Mouse (Mus musculus) kidney, adult 18-20 months (tissue): Measurements from ENCODE around the gene Ccdc50.

Experiments used
- DNase-seq: peaks from one replicate; pipeline ENCODE4 v3.0.0; 2021

The Ccdc50 gene

DNA sequence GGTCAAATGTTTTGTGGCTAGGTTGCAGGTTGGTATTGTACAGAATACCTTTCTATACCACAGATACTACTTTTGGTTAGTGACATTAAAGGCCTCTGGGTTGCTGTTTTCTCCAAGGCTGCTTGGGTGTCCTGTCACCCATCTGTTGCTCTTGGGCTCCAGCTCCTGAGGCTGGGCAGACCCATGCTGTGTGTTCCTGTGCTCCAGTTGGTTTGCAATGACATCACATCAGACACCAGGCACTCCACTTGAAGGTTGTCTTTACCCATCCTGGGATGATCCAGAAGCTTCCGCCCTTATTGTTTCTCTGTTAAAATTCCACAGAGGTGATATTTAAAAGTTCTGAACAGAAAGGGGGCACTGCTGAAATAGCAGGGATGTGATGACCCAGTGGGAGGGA is 8.3 kb downstream of the Ccdc50 start:
- no peak for DNase-seq

GRCm38 (mm10) chr16:27399026-27399718 is 10.5 kb downstream of the Ccdc50 start:
- DNase-seq = no peak

DNA sequence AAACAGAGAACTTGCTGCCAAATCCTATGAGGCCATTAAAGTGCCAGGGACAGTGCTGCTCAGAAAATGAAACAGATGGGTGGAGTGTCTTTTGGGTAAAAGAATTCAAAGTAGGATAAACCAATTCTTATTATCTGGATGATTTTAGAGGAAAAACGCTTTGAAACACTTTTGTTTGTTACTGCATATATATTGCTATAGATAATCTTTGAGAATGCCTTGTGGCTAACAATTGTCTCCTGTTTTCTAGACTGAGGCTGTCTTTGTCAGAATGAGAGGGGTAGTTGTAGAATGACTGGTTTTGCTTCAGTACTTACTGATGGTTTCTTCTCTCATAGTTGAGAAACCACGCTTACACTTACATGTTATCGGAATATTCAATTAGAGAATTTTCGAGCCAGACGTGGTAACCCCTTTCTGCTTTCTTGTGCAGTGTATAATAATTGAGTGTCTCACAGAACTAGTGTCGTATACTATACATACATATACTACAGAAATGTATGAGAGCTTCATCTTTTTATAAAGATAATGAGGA is 11.1 kb downstream of the Ccdc50 start:
- no peak for DNase-seq

GRCm38 (mm10) chr16:27401579-27401978 is 12.9 kb downstream of the Ccdc50 start:
- DNase-seq = no peak

DNA sequence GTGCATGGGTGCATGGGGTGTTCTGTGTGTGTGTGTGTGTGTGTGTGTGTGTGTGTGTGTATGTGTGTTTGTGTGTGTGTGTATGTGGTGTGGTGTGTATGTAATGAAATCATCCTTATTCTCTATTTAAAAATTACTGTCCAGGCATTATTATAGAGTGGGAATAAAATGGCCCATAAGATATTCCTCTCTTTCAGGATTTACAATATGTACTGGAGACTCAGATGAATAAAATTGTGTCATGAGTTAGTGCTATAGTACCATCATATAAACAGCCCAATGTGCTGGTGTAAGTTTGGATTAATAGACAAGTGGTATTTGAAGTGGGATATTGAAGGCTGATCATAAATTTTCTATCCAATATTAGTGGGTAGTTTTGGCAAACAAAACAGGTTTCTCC is 15.4 kb downstream of the Ccdc50 start:
- no peak for DNase-seq

GRCm38 (mm10) chr16:27416937-27417584 is 28.4 kb downstream of the Ccdc50 start:
- DNase-seq = no peak

- no peak for DNase-seq
These were observed 29.0 kb downstream of the Ccdc50 start for GRCm38 (mm10) chr16:27417632-27418031.

- no peak for DNase-seq
These were observed 32.3 kb downstream of the Ccdc50 start for GRCm38 (mm10) chr16:27420982-27421381.

DNA sequence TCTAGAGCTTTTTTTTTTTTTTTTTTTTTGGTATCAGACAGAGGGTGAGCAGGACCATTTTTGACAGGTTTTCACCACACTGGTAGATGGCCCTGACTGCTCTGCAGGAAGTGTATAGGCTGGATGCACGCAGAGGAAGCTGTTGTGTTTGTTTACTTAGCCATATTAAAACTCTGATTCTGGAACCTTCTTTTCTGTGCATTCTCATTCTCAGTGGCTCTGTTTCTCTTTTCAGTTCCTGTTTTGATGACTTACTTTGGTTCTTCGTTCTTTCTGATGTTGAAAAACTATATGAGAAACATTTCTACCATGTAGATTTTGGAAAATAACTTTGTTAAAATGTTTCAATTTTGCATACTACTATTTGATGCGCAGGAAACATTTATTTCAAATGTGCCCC is 46.4 kb downstream of the Ccdc50 start:
- DNase-seq = no peak

- DNase-seq = no peak
These were observed 55.3 kb downstream of the Ccdc50 start for GRCm38 (mm10) chr16:27443941-27444340.

DNA sequence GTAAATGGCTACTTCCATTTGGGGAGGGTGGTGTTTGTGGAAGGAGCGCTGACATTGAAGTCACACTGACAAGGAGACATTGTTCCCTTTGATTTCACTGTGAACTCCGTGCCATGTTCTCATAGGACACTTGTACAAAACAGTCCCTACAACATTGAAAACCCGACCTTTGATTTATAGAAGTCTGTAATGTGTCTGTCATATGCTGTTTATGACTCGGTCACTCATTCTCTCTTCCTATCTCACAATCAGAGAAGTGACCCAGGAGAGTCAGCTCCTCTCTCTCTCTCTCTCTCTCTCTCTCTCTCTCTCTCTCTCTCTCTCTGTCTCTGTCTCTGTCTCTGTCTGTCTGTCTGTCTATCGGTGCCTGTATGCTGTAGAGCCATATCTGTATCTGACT is 60.7 kb downstream of the Ccdc50 start:
- no peak for DNase-seq

GRCm38 (mm10) chr16:27450655-27451054 is 62.0 kb downstream of the Ccdc50 start:
- DNase-seq = no peak

DNA sequence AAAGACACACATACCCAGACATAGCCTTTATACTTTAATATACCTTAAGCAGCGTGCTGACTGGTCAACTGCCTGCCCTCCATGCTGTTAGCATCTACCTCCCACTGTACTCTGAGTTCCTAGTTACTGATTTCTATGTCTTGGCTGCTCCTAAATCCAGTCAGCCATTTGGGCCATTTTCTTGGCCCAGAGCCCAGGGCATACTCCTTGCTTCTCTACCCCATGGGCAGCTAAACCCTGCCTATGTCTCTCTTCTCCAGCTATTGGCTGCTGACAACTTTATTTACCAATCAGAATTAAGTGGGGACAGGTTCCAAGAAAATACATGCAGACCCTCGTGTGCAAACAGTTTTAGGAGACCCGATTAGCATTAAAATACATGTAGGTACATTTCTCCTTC is 64.7 kb downstream of the Ccdc50 start:
- peak; percentile 74 for DNase-seq

DNA sequence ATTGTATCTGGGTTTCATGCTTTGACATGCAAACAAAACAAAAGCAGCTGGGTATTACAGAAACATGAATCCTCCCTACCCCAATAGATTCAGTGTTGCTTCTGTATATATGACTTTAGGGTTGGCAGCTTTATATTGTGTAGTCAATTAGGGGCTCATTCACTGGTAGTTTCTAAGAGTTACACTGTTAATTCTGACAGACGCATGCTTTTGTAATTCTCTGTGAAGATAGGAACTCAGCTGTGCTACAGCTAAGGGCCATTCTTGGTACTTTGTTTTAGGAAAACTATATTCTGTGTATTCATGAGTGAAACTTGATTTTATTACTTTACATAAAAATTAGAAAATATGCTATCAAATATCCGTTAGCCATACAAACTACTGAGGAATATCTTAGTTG is 65.2 kb downstream of the Ccdc50 start:
- no peak for DNase-seq

DNA sequence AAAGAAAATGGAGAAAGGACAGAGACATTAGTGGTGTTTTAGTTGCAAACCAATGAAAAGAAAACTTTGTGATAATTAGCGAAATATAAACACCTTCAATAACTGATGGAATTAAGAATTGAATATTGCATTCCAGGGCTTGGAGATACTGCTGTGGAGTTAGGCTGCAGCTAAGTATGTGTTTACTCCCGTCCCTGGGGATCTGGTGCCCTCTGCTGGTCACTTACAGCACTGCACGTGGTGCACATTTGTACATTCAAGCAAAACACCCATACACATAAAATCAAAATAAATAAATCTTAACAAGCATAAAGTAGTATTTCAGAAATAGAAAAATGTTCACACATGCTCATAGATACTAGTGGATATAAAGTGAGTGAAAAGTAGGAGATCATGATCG is 68.6 kb downstream of the Ccdc50 start:
- DNase-seq = peak; percentile 79

- DNase-seq = peak; percentile 3
These were observed 80.1 kb downstream of the Ccdc50 start for GRCm38 (mm10) chr16:27468731-27469130.

DNA sequence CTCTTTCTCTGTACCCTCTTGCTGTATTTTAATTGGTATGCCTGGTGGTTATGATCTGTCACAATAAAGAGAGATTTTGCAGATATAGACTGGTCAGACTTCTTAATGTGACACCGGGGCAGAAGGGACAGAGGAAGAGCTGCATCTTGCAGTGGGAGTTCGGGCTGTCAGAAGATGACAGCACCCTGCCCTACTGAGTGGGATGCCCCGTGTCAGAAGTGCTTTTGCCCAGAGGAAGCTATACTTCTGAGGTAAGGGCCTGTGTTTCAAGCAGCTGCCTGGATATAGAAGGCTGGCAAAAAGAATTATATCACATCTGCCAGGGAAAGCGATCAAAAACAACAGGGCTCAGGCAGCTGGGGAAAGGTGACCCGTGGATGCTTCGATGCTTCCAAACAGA is 82.7 kb downstream of the Ccdc50 start:
- DNase-seq = no peak

- no peak for DNase-seq
These were observed 95.2 kb downstream of the Ccdc50 start for GRCm38 (mm10) chr16:27483834-27484233.
